Mouse (Mus musculus): Measurements from ENCODE around the gene Ttbk2. TPM values are rescaled to one million over a fixed set of nuclear protein-coding genes. Genes with fewer than 3 reads are reported as not detected.
A peak's percentile ranks its signal among the peaks of the same experiment; 100 is the strongest.

The Ttbk2 gene
- polyA plus RNA-seq, 1 experiment from 2014 or later = 2.3 TPM

GRCm38 (mm10) chr2:120849449-120850423 lies 668 bp downstream of the Ttbk2 start, which contains the start of gene Cdan1:
Cdan1 (minus strand) TSS chr2:120850128.
- Histone ChIP-seq H3K9ac (ENCODE audit: low read depth, low read length) (peak within 1 kb of the TSS; percentile 65), H3K36me3 (ENCODE audit: insufficient read depth, low read length) (no peaks in the 10 kb centered on the region), H3K4me1 (replicated peaks; ENCODE audit: insufficient read depth, low read length) (no peaks in the 10 kb centered on the region), H3K4me2 (ENCODE audit: low read length) (peak within 1 kb of the TSS; percentile 90), H3K9me3 (replicated peaks; ENCODE audit: low read length) (no peaks in the 10 kb centered on the region), H3K4me3 (replicated peaks; ENCODE audit: low read depth, low read length) (peak within 1 kb of the TSS; percentile 77), H3K27me3 (ENCODE audit: insufficient read depth, low read length) (no peaks in the 10 kb centered on the region), H3K27ac (peak within 1 kb of the TSS; percentile 27; the same call in 1 of the 2 replicates)
- DNase-seq (ENCODE audit: low spot score) (peak; percentile 62), ATAC-seq (replicated peaks; ENCODE audit: low FRiP score, low read depth) (peak; percentile 64)
- under 1% methylated on average over 64 of the region's 71 CpGs for WGBS
- TF ChIP-seq CTCF (IDR thresholded peaks at IDR 0.05; ENCODE audit: low read depth) = no peak

GRCm38 (mm10) chr2:120845280-120845679 lies 5.1 kb downstream of the Ttbk2 start:
- Histone ChIP-seq H3K4me1 (replicated peaks; ENCODE audit: insufficient read depth, low read length) (no peaks in the 10 kb centered on the region), H3K36me3 (ENCODE audit: insufficient read depth, low read length) (no peaks in the 10 kb centered on the region), H3K27ac (no peak overlapping the region), H3K27me3 (ENCODE audit: insufficient read depth, low read length) (no peaks in the 10 kb centered on the region), H3K9ac (ENCODE audit: low read depth, low read length) (no peak overlapping the region), H3K4me3 (replicated peaks; ENCODE audit: low read depth, low read length) (no peak overlapping the region), H3K9me3 (replicated peaks; ENCODE audit: low read length) (no peaks in the 10 kb centered on the region), H3K4me2 (ENCODE audit: low read length) (no peak overlapping the region)
- ATAC-seq (replicated peaks; ENCODE audit: low FRiP score, low read depth) (no peak), DNase-seq (ENCODE audit: low spot score) (no peak)
- TF ChIP-seq CTCF (IDR thresholded peaks at IDR 0.05; ENCODE audit: low read depth) = no peak
- WGBS = 100% methylated on average over 1 of the region's 1 CpGs

GRCm38 (mm10) chr2:120843990-120844389 lies 6.4 kb downstream of the Ttbk2 start:
- ATAC-seq (replicated peaks; ENCODE audit: low FRiP score, low read depth) (no peak), DNase-seq (ENCODE audit: low spot score) (no peak)
- TF ChIP-seq CTCF (IDR thresholded peaks at IDR 0.05; ENCODE audit: low read depth) = no peak
- H3K36me3 ChIP-seq (ENCODE audit: insufficient read depth, low read length) = no peaks in the 10 kb centered on the region
- H3K4me1 ChIP-seq (replicated peaks; ENCODE audit: insufficient read depth, low read length) = no peaks in the 10 kb centered on the region
- no peak overlapping the region for H3K9ac ChIP-seq (ENCODE audit: low read depth, low read length)
- no peaks in the 10 kb centered on the region for H3K9me3 ChIP-seq (replicated peaks; ENCODE audit: low read length)
- no peak overlapping the region for H3K4me3 ChIP-seq (replicated peaks; ENCODE audit: low read depth, low read length)
- WGBS = 73% methylated on average over 4 of the region's 4 CpGs
- H3K4me2 ChIP-seq (ENCODE audit: low read length) = no peak overlapping the region
- H3K27ac ChIP-seq = no peak overlapping the region
- H3K27me3 ChIP-seq (ENCODE audit: insufficient read depth, low read length) = no peaks in the 10 kb centered on the region

GRCm38 (mm10) chr2:120841211-120841610 lies 9.2 kb downstream of the Ttbk2 start:
- WGBS = 89% methylated on average over 1 of the region's 1 CpGs
- ATAC-seq (replicated peaks; ENCODE audit: low FRiP score, low read depth) (no peak), DNase-seq (ENCODE audit: low spot score) (no peak)
- H3K36me3 ChIP-seq (ENCODE audit: insufficient read depth, low read length) = no peaks in the 10 kb centered on the region
- H3K9ac ChIP-seq (ENCODE audit: low read depth, low read length) = no peak overlapping the region
- H3K4me3 ChIP-seq (replicated peaks; ENCODE audit: low read depth, low read length) = no peak overlapping the region
- H3K4me1 ChIP-seq (replicated peaks; ENCODE audit: insufficient read depth, low read length) = no peaks in the 10 kb centered on the region
- H3K9me3 ChIP-seq (replicated peaks; ENCODE audit: low read length) = no peaks in the 10 kb centered on the region
- H3K27me3 ChIP-seq (ENCODE audit: insufficient read depth, low read length) = no peaks in the 10 kb centered on the region
- H3K4me2 ChIP-seq (ENCODE audit: low read length) = no peak overlapping the region
- no peak overlapping the region for H3K27ac ChIP-seq
- no peak for TF ChIP-seq CTCF (IDR thresholded peaks at IDR 0.05; ENCODE audit: low read depth)

GRCm38 (mm10) chr2:120835167-120835566 lies 15.2 kb downstream of the Ttbk2 start:
- 94% methylated on average over 4 of the region's 4 CpGs for WGBS
- no peaks in the 10 kb centered on the region for H3K9me3 ChIP-seq (replicated peaks; ENCODE audit: low read length)
- H3K27ac ChIP-seq = no peak overlapping the region
- H3K9ac ChIP-seq (ENCODE audit: low read depth, low read length) = no peak overlapping the region
- DNase-seq (ENCODE audit: low spot score) (no peak), ATAC-seq (replicated peaks; ENCODE audit: low FRiP score, low read depth) (no peak)
- H3K36me3 ChIP-seq (ENCODE audit: insufficient read depth, low read length) = no peaks in the 10 kb centered on the region
- H3K27me3 ChIP-seq (ENCODE audit: insufficient read depth, low read length) = no peaks in the 10 kb centered on the region
- H3K4me3 ChIP-seq (replicated peaks; ENCODE audit: low read depth, low read length) = no peak overlapping the region
- H3K4me1 ChIP-seq (replicated peaks; ENCODE audit: insufficient read depth, low read length) = no peaks in the 10 kb centered on the region
- no peak overlapping the region for H3K4me2 ChIP-seq (ENCODE audit: low read length)
- no peak for TF ChIP-seq CTCF (IDR thresholded peaks at IDR 0.05; ENCODE audit: low read depth)

- Histone ChIP-seq H3K4me2 (ENCODE audit: low read length) (no peak overlapping the region), H3K27ac (no peak overlapping the region), H3K36me3 (ENCODE audit: insufficient read depth, low read length) (no peaks in the 10 kb centered on the region), H3K9ac (ENCODE audit: low read depth, low read length) (no peak overlapping the region), H3K4me3 (replicated peaks; ENCODE audit: low read depth, low read length) (no peak overlapping the region), H3K4me1 (replicated peaks; ENCODE audit: insufficient read depth, low read length) (no peaks in the 10 kb centered on the region), H3K9me3 (replicated peaks; ENCODE audit: low read length) (no peaks in the 10 kb centered on the region), H3K27me3 (ENCODE audit: insufficient read depth, low read length) (no peaks in the 10 kb centered on the region)
- WGBS = 32% methylated on average over 1 of the region's 1 CpGs
- ATAC-seq (replicated peaks; ENCODE audit: low FRiP score, low read depth) (no peak), DNase-seq (ENCODE audit: low spot score) (no peak)
- no peak for TF ChIP-seq CTCF (IDR thresholded peaks at IDR 0.05; ENCODE audit: low read depth)
Measured at GRCm38 (mm10) chr2:120826936-120827638, 23.3 kb downstream of the Ttbk2 start.
